Mouse (Mus musculus): ENCODE measurements around the gene Pphln1. TPM values are rescaled to one million over a fixed set of nuclear protein-coding genes. Genes with fewer than 3 reads are reported as not detected.

The Pphln1 gene
- polyA plus RNA-seq, 2 experiments: 20.6 to 32.5 TPM

DNA sequence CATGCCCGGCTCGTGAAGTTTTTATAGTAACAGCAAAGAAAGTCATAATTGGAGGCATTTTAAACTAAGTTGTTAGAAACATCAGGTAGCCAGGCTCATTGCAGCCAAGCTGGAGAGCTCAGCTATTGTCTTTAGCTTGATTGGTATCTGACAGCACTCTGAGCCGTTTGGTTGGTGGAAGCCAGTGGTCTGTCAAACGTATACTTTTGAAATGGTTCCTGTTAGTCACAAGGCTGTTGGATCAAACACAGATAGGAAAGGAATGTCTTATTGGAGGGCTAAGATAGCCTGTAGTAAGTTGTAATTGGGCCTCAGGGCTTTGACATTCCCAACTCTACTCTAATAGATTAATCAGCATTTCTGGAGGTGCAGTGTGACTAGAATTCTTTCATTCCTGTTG, 3.3 kb downstream of the Pphln1 start:
- Histone ChIP-seq H3K27me3 (ENCODE audit: control insufficient read depth, insufficient read depth, low read length) (no peaks in the 10 kb centered on the region), H3K36me3 (ENCODE audit: control insufficient read depth, insufficient read depth, low read length) (no peaks in the 10 kb centered on the region), H3K9me3 (ENCODE audit: control insufficient read depth, low read length) (no peaks in the 10 kb centered on the region), H3K4me2 (replicated peaks; ENCODE audit: low read depth, low read length, severe bottlenecking) (no peak overlapping the region), H3K27ac (replicated peaks; ENCODE audit: low read depth, low read length) (no peak overlapping the region), H3K4me1 (ENCODE audit: control insufficient read depth, insufficient read depth, low read length) (peaks cover 14% of the 10 kb centered on the region), H3K9ac (ENCODE audit: low read depth, low read length, severe bottlenecking) (no peak overlapping the region), H3K4me3 (replicated peaks; ENCODE audit: low read length) (no peak overlapping the region)
- no peak for TF ChIP-seq POLR2A (IDR thresholded peaks at IDR 0.05; ENCODE audit: borderline replicate concordance, extremely low read depth, insufficient read depth, insufficient read length)
- DNase-seq (ENCODE audit: low spot score) (no peak), ATAC-seq (ENCODE audit: low FRiP score, low read depth) (no peak)
- WGBS: 55% methylated on average over 4 of the region's 4 CpGs

- Histone ChIP-seq H3K36me3 (ENCODE audit: control insufficient read depth, insufficient read depth, low read length) (peaks cover 2% of the 10 kb centered on the region; the same call in 1 of the 2 replicates), H3K27me3 (ENCODE audit: control insufficient read depth, insufficient read depth, low read length) (no peaks in the 10 kb centered on the region), H3K4me2 (replicated peaks; ENCODE audit: low read depth, low read length, severe bottlenecking) (no peak overlapping the region), H3K9ac (ENCODE audit: low read depth, low read length, severe bottlenecking) (no peak overlapping the region), H3K4me1 (ENCODE audit: control insufficient read depth, insufficient read depth, low read length) (peaks cover 7% of the 10 kb centered on the region; the same call in 1 of the 2 replicates), H3K27ac (replicated peaks; ENCODE audit: low read depth, low read length) (no peak overlapping the region), H3K4me3 (replicated peaks; ENCODE audit: low read length) (no peak overlapping the region), H3K9me3 (ENCODE audit: control insufficient read depth, low read length) (no peaks in the 10 kb centered on the region)
- 96% methylated on average over 2 of the region's 2 CpGs for WGBS
- DNase-seq (ENCODE audit: low spot score) (no peak), ATAC-seq (ENCODE audit: low FRiP score, low read depth) (no peak)
- TF ChIP-seq POLR2A (IDR thresholded peaks at IDR 0.05; ENCODE audit: borderline replicate concordance, extremely low read depth, insufficient read depth, insufficient read length): no peak
Measured at GRCm38 (mm10) chr15:93402730-93403129, 4.6 kb downstream of the Pphln1 start.

DNA sequence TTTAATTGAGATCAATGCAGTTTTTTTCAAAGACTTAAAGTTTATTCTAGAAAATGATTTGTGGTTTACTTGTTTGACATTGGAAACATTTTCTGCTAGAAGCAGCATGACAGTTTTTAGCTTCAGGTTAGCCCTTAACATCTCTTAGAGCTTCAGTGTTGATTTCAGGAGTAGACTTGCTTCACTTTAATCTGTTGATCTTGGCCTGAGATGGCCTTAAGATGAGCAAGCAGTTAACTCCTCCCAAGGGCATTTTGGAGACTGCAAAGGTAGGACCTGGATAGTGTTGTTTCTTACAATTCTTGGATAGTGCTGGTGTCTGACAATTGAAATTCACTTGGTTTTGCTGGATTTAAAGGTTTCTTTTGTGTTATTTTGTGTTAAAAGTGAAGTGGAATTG, 6.7 kb downstream of the Pphln1 start:
- no peaks in the 10 kb centered on the region for H3K27me3 ChIP-seq (ENCODE audit: control insufficient read depth, insufficient read depth, low read length)
- H3K9me3 ChIP-seq (ENCODE audit: control insufficient read depth, low read length): no peaks in the 10 kb centered on the region
- peaks cover 1% of the 10 kb centered on the region; the same call in 1 of the 2 replicates for H3K4me1 ChIP-seq (ENCODE audit: control insufficient read depth, insufficient read depth, low read length)
- no peak overlapping the region for H3K9ac ChIP-seq (ENCODE audit: low read depth, low read length, severe bottlenecking)
- no peak overlapping the region for H3K27ac ChIP-seq (replicated peaks; ENCODE audit: low read depth, low read length)
- peaks cover 11% of the 10 kb centered on the region; the same call in 1 of the 2 replicates for H3K36me3 ChIP-seq (ENCODE audit: control insufficient read depth, insufficient read depth, low read length)
- H3K4me3 ChIP-seq (replicated peaks; ENCODE audit: low read length): no peak overlapping the region
- no peak for ATAC-seq (ENCODE audit: low FRiP score, low read depth)
- DNase-seq (ENCODE audit: low spot score): no peak
- TF ChIP-seq POLR2A (IDR thresholded peaks at IDR 0.05; ENCODE audit: borderline replicate concordance, extremely low read depth, insufficient read depth, insufficient read length): no peak
- H3K4me2 ChIP-seq (replicated peaks; ENCODE audit: low read depth, low read length, severe bottlenecking): no peak overlapping the region

DNA sequence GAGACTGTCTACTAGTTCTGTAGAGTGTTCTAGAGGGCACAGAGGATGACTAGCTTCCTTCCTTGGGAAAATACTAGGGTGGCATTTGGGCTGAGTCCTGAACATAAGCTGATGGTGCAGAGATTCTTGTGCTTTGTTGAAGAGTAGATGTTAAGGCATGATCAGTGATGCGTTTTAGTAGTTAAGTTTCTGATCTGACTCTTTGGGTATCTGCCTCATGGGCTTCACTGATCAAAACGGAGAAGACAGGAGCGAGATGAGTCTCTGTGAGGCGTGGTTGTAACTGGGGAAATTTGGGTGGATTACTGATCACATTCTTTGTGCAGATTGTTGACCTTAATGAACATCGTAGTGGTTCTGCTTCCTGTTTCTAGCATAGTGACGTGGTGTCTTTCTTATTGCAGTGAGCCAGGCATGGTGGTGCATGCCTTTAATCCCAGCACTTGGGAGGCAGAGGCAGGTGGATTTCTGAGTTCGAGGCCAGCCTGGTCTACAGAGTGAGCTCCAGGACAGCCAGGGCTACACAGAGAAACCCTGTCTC, 7.4 kb downstream of the Pphln1 start:
- H3K4me1 ChIP-seq (ENCODE audit: control insufficient read depth, insufficient read depth, low read length): no peaks in the 10 kb centered on the region
- no peak for TF ChIP-seq POLR2A (IDR thresholded peaks at IDR 0.05; ENCODE audit: borderline replicate concordance, extremely low read depth, insufficient read depth, insufficient read length)
- H3K9me3 ChIP-seq (ENCODE audit: control insufficient read depth, low read length): no peaks in the 10 kb centered on the region
- no peak overlapping the region for H3K4me2 ChIP-seq (replicated peaks; ENCODE audit: low read depth, low read length, severe bottlenecking)
- DNase-seq (ENCODE audit: low spot score): no peak
- H3K27ac ChIP-seq (replicated peaks; ENCODE audit: low read depth, low read length): no peak overlapping the region
- peaks cover 15% of the 10 kb centered on the region for H3K36me3 ChIP-seq (ENCODE audit: control insufficient read depth, insufficient read depth, low read length)
- H3K4me3 ChIP-seq (replicated peaks; ENCODE audit: low read length): no peak overlapping the region
- H3K9ac ChIP-seq (ENCODE audit: low read depth, low read length, severe bottlenecking): no peak overlapping the region
- WGBS: 95% methylated on average over 7 of the region's 7 CpGs
- ATAC-seq (ENCODE audit: low FRiP score, low read depth): no peak
- no peaks in the 10 kb centered on the region for H3K27me3 ChIP-seq (ENCODE audit: control insufficient read depth, insufficient read depth, low read length)

GRCm38 (mm10) chr15:93406492-93406891, 8.3 kb downstream of the Pphln1 start:
- H3K27ac ChIP-seq (replicated peaks; ENCODE audit: low read depth, low read length): no peak overlapping the region
- H3K4me1 ChIP-seq (ENCODE audit: control insufficient read depth, insufficient read depth, low read length): no peaks in the 10 kb centered on the region
- ATAC-seq (ENCODE audit: low FRiP score, low read depth) (no peak), DNase-seq (ENCODE audit: low spot score) (no peak)
- H3K9ac ChIP-seq (ENCODE audit: low read depth, low read length, severe bottlenecking): no peak overlapping the region
- peaks cover 25% of the 10 kb centered on the region for H3K36me3 ChIP-seq (ENCODE audit: control insufficient read depth, insufficient read depth, low read length)
- 94% methylated on average over 5 of the region's 5 CpGs for WGBS
- H3K4me2 ChIP-seq (replicated peaks; ENCODE audit: low read depth, low read length, severe bottlenecking): no peak overlapping the region
- H3K27me3 ChIP-seq (ENCODE audit: control insufficient read depth, insufficient read depth, low read length): no peaks in the 10 kb centered on the region
- no peaks in the 10 kb centered on the region for H3K9me3 ChIP-seq (ENCODE audit: control insufficient read depth, low read length)
- TF ChIP-seq POLR2A (IDR thresholded peaks at IDR 0.05; ENCODE audit: borderline replicate concordance, extremely low read depth, insufficient read depth, insufficient read length): no peak
- no peak overlapping the region for H3K4me3 ChIP-seq (replicated peaks; ENCODE audit: low read length)

GRCm38 (mm10) chr15:93412445-93412844, 14.3 kb downstream of the Pphln1 start:
- H3K9me3 ChIP-seq (ENCODE audit: control insufficient read depth, low read length): no peaks in the 10 kb centered on the region
- ATAC-seq (ENCODE audit: low FRiP score, low read depth): no peak
- H3K4me1 ChIP-seq (ENCODE audit: control insufficient read depth, insufficient read depth, low read length): no peaks in the 10 kb centered on the region
- no peak for TF ChIP-seq POLR2A (IDR thresholded peaks at IDR 0.05; ENCODE audit: borderline replicate concordance, extremely low read depth, insufficient read depth, insufficient read length)
- no peak overlapping the region for H3K4me3 ChIP-seq (replicated peaks; ENCODE audit: low read length)
- H3K9ac ChIP-seq (ENCODE audit: low read depth, low read length, severe bottlenecking): no peak overlapping the region
- no peak overlapping the region for H3K4me2 ChIP-seq (replicated peaks; ENCODE audit: low read depth, low read length, severe bottlenecking)
- WGBS: 97% methylated on average over 3 of the region's 3 CpGs
- H3K27ac ChIP-seq (replicated peaks; ENCODE audit: low read depth, low read length): no peak overlapping the region
- peaks cover 53% of the 10 kb centered on the region for H3K36me3 ChIP-seq (ENCODE audit: control insufficient read depth, insufficient read depth, low read length)
- no peaks in the 10 kb centered on the region for H3K27me3 ChIP-seq (ENCODE audit: control insufficient read depth, insufficient read depth, low read length)
- DNase-seq (ENCODE audit: low spot score): no peak
